In the genomic region with DNA sequence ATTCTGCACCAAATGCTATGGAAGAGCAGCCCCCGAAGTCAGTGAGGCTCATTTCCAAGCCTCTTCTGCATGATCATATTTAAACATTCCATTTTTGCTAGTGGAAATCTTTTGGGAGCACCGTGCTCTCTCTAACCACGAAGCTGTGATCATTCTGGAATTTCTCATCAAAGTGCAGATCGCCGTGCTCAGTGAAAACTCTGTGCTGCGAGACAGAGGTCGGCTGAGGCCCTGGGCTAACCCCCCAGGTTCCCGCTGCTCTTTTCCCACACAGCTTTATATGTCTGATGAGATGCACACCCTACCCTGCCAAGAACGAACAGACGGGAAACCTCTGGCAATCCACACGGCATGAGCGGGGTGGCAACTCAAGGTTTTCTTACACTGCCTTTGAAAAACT, we compare ENCODE assay signal across 22 mouse cellular contexts.
DNase-seq lines count a peak whose midpoint lies in the region; ATAC-seq and TF ChIP-seq lines count a peak whose summit lies in the region.
"Had no signal": no experiment of that assay in that cellular context is flagged by ENCODE, and none has a peak within 500 bp of the region (broad histone marks: within the 10 kb centered on the region; RNA-seq: fewer than 3 reads in every experiment).

No protein-coding gene starts in this region.

- peak overlapping the region; percentile 35; the same call in 1 of the 2 replicates for H3K9ac ChIP-seq in hindbrain, postnatal 0 days (replicated peaks; ENCODE audit: low read length)
- H3K9ac ChIP-seq in hindbrain, embryonic 13.5 days, result no peak overlapping the region
- H3K9ac ChIP-seq in forebrain, embryonic 14.5 days (ENCODE audit: low read length), result no peak overlapping the region
- H3K9ac ChIP-seq: embryonic facial prominence, embryonic 13.5 days; heart, embryonic 12.5 days; limb, embryonic 13.5 days; neural tube, embryonic 13.5 days had no signal

- H3K27me3 ChIP-seq in hindbrain, postnatal 0 days (ENCODE audit: insufficient read depth, low read length), result no peaks in the 10 kb centered on the region
- H3K27me3 ChIP-seq in hindbrain, embryonic 13.5 days, result no peaks in the 10 kb centered on the region
- no peaks in the 10 kb centered on the region for H3K27me3 ChIP-seq in forebrain, embryonic 14.5 days (replicated peaks; ENCODE audit: control insufficient read depth, insufficient read depth, low read length)
- H3K27me3 ChIP-seq: embryonic facial prominence, embryonic 13.5 days; heart, embryonic 12.5 days; limb, embryonic 13.5 days; neural tube, embryonic 13.5 days had no signal

- H3K4me2 ChIP-seq in hindbrain, postnatal 0 days (ENCODE audit: low read depth, low read length), result no peak overlapping the region
- no peak overlapping the region for H3K4me2 ChIP-seq in hindbrain, embryonic 13.5 days
- no peak overlapping the region for H3K4me2 ChIP-seq in forebrain, embryonic 14.5 days (ENCODE audit: low read length)
- H3K4me2 ChIP-seq: embryonic facial prominence, embryonic 13.5 days; heart, embryonic 12.5 days; limb, embryonic 13.5 days; neural tube, embryonic 13.5 days had no signal

- no peak for ATAC-seq in hindbrain, postnatal 0 days
- ATAC-seq in hindbrain, embryonic 13.5 days (ENCODE audit: low FRiP score), result no peak
- ATAC-seq in forebrain, embryonic 14.5 days, result no peak
- no peak for ATAC-seq in activated CD4-positive, CD25-positive, alpha-beta regulatory T cell, adult 4 months
- ATAC-seq: CD4-positive, CD25-positive, alpha-beta regulatory T cell, adult 4 months; hindbrain, embryonic 16.5 days had no signal

- peaks cover 6% of the 10 kb centered on the region for H3K4me1 ChIP-seq in hindbrain, postnatal 0 days (ENCODE audit: insufficient read depth, low read length)
- H3K4me1 ChIP-seq in hindbrain, embryonic 13.5 days (replicated peaks), result peaks cover 30% of the 10 kb centered on the region
- H3K4me1 ChIP-seq in forebrain, embryonic 14.5 days (ENCODE audit: control insufficient read depth, insufficient read depth, low read length), result peaks cover 5% of the 10 kb centered on the region; the same call in 1 of the 2 replicates
- H3K4me1 ChIP-seq: heart, embryonic 12.5 days had no signal

- H3K27ac ChIP-seq in hindbrain, postnatal 0 days, result no peak overlapping the region
- H3K27ac ChIP-seq in hindbrain, embryonic 13.5 days, result no peak overlapping the region
- no peak overlapping the region for H3K27ac ChIP-seq in forebrain, embryonic 14.5 days (ENCODE audit: low read depth, low read length)
- H3K27ac ChIP-seq: embryonic facial prominence, embryonic 13.5 days; kidney, postnatal 0 days; limb, embryonic 13.5 days; neural tube, embryonic 13.5 days had no signal

- no peaks in the 10 kb centered on the region for H3K36me3 ChIP-seq in hindbrain, postnatal 0 days (ENCODE audit: insufficient read depth, low read length)
- no peaks in the 10 kb centered on the region for H3K36me3 ChIP-seq in hindbrain, embryonic 13.5 days
- no peaks in the 10 kb centered on the region for H3K36me3 ChIP-seq in forebrain, embryonic 14.5 days (ENCODE audit: control insufficient read depth, insufficient read depth, low read length)
- H3K36me3 ChIP-seq: embryonic facial prominence, embryonic 13.5 days; G1E; heart, embryonic 12.5 days; limb, embryonic 13.5 days; neural tube, embryonic 13.5 days had no signal

- 29% methylated on average over 12 of the region's 12 CpGs for WGBS in hindbrain, postnatal 0 days
- WGBS in hindbrain, embryonic 13.5 days, result 67% methylated on average over 12 of the region's 12 CpGs
- WGBS in forebrain, embryonic 14.5 days, result 61% methylated on average over 12 of the region's 12 CpGs

- no peak for TF ChIP-seq CTCF in hindbrain, postnatal 0 days (IDR thresholded peaks at IDR 0.05; ENCODE audit: low read depth)

- no peak overlapping the region for H3K4me3 ChIP-seq in hindbrain, postnatal 0 days (ENCODE audit: low read length)
- H3K4me3 ChIP-seq in hindbrain, embryonic 13.5 days, result no peak overlapping the region
- H3K4me3 ChIP-seq in forebrain, embryonic 14.5 days (ENCODE audit: low read depth, low read length), result no peak overlapping the region
- H3K4me3 ChIP-seq: embryonic facial prominence, embryonic 13.5 days; heart, embryonic 12.5 days; limb, embryonic 13.5 days; neural tube, embryonic 13.5 days had no signal

- no peaks in the 10 kb centered on the region for H3K9me3 ChIP-seq in hindbrain, postnatal 0 days (ENCODE audit: low read length)
- H3K9me3 ChIP-seq in hindbrain, embryonic 13.5 days, result no peaks in the 10 kb centered on the region
- no peaks in the 10 kb centered on the region for H3K9me3 ChIP-seq in forebrain, embryonic 14.5 days (replicated peaks; ENCODE audit: control insufficient read depth, low read length)
- H3K9me3 ChIP-seq: embryonic facial prominence, embryonic 13.5 days; heart, embryonic 12.5 days; limb, embryonic 13.5 days; neural tube, embryonic 13.5 days had no signal

- DNase-seq in cerebellum, postnatal 10 days, result peak; percentile 39 to 53
- DNase-seq in cerebellum, adult 11-12 months, result no peak
- DNase-seq in hindbrain, postnatal 0 days (ENCODE audit: low spot score), result peak; percentile 41
- peak; percentile 13 for DNase-seq in lung, postnatal 10 days
- DNase-seq in lung, postnatal 4 days, result no peak
- peak; percentile 53 for DNase-seq in forebrain, embryonic 14.5 days (ENCODE audit: low spot score)
- DNase-seq: cerebellum, adult 18-20 months; heart, postnatal 36 days; kidney, adult 11 months; lung, postnatal 14 days; spleen, adult 18-20 months; thymus, adult 18-20 months had no signal

Comparison
In these comparisons a context has a peak if more than half of its experiments do, and no peak if none do; other contexts are left out.
1. DNase-seq: peak in cerebellum, postnatal 10 days (2 of 2), hindbrain, postnatal 0 days (single experiment), lung, postnatal 10 days (single experiment) and forebrain, embryonic 14.5 days (single experiment); none in cerebellum, adult 11-12 months (single experiment) and lung, postnatal 4 days (0 of 2).